Mouse (Mus musculus) heart, postnatal 36 days (tissue): ENCODE measurements at regions not wholly inside any gene's neighbourhood (a gene's known extent, or its start where the extent isn't known, plus 50 kb on each side); places are given as distances from the start of the nearest gene placed in this dataset.

Experiments used
- DNase-seq, 2 experiments: peaks; one replicate each; pipeline ENCODE4 v3.0.0; 2021 to 2022
- intact Hi-C: fragments of 180-260 bp; cut with DNase I; formaldehyde crosslinking; loops from one replicate; pipeline ENCODE4 v1.15.1; 2025

DNA sequence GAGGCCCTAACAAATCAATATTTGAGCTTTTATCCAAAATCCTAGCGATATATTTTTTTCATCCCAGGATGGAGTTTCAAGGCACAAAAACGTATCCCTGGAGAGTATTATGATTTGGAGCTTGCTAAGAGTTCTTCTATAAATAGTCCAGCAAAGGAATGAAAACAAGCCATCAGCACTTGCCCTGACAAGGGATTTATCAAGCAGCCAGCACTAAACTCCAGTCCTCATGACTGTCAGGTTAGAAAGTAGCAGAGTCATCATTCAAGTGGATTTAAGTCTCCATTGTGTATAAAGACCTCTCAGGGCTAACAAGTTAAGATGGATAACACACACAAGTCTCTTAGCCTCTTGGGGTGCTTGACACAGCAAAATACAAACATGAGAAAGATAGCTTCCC lies 148.6 kb upstream of the Ust start:
- no peak for DNase-seq
- intact Hi-C loops = no loop called here

DNA sequence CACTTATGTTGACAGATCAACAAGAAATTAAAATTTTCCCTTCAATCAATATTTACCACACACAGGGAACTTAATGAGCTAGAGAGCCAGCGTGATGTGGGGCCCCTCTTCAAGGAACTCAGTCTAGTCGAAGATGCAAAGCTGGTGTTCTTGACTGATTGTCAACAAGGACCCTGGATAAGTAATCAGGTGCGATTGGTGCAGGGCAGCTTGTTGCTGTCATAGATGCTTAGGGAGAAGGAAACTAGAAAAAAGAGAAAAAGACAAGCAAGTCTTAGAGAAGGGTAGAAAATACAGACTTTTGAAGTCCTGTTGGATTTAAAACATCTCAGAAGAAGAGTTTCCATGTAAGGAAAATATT lies 140.3 kb upstream of the Ust start:
- intact Hi-C loops = no loop called here
- DNase-seq = no peak

DNA sequence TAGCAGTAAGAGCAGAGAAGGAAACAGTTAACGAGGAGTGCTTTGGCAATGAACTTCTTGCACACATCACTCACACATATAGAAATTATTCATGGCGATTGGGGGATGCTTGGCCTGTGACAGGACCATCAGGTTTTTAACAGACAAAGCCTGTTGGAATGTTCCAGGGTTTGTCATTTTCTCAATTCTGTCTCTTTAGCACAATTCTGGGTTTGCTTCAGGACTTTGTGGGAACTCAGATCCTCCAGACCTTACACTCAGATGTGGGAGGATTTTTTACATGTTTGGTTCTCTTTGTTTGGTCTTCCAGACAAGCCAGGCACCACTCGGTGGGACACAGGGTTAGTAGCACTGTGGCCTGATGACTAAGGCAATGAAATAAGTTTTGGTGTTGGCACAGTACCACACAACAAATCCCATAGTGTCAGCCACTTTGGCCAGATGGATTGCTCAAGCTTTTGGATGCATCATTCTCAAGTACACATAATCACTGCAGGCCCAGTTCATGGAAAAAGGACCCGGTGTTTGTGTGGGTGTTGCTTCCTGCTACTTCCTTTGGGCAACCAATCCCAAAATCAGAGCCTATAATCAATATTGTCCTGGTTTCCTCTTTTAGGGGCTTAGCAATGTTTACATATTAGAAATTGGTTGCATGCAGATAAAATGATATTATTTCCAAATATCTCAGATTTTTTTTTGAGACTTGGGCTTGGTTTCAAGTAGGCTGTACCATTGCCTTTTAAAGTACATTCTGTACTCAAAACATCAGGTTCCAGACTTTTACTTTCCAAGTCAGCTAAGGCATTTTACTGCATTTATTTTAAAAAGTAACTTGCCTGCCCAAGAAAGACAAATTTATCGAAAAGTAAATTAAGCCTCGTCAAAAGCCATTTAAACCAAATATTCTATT lies 139.7 kb upstream of the Ust start:
- intact Hi-C loops = no loop called here
- peak; percentile 19 to 41 for DNase-seq

DNA sequence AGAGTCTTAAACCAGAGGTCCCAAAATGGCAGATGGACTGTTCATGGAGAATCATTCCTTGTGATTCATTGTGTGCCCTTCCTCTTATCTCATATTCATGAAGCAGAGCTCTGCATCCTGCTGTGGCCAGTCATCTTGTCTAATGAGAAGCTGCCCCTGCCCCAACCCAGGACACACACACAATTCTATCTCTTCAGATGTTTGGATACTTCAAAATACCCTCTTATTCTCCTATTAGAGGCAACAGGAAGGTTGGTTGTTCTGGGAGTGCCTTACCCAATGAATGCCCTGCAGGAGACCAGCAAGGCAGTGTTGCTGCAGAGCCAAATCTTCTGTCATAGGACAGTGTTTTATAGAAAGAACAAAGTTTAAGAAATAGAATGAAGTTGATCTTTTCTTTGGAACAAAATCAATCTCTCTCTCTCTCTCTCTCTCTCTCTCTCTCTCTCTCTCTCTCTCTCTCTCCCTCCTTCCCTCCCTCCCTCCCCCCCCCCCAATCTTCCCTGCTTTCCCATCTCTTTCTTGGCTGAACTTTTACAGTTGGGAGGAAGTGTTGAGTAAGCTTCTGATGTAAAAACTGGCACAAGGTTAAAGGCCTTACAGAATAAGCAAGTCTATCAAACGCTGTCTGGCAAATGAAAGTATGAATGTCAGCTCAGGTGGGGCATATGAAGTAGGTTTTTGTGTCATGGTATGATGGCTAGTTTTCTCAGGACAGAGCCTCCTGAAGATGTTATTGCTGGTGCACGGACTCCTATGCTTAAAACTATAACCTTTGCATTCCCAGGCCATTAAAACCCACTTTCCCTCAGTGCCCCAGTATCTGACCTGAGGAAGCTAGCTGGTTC lies 138.8 kb upstream of the Ust start:
- intact Hi-C loops = no loop called here
- no peak for DNase-seq

DNA sequence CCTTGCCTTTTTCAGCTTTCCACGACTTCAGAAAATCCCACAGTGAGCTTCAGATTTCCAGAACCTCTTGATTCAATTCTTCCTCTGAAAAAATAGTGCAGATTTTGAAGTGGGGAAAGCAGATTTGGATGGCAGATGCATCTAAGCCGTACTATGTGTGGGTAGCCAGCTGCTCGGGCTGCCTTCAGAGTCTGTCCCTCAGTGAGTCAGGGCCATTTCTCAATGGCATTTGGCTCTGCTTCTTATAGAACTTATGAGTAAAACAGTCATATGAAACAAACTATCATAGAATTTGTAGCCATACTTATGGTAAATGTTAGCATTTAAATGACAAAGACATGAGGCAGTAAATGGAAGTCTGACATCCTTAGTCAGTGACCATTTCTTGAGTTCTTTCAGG lies 135.0 kb upstream of the Ust start:
- DNase-seq = no peak
- intact Hi-C loops = no loop called here

DNA sequence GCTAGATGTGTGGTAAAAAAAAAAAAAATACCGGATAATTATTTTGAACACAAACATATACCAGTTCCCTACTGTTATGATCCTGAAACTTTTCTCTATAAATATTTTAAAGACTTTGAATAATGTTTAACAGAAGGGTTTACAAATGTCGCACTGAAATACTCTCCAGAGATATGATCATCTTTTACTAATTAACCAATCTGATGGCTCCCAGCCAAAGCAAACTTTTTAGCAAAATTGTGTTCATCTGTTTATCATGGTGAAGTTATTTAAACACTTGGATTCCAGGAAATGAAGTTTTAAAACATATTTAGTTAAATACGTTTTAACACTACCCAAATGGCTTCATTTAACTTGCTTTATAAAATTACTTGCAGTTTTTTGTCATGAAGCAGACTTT lies 123.6 kb upstream of the Ust start:
- no peak for DNase-seq
- intact Hi-C loops = no loop called here

DNA sequence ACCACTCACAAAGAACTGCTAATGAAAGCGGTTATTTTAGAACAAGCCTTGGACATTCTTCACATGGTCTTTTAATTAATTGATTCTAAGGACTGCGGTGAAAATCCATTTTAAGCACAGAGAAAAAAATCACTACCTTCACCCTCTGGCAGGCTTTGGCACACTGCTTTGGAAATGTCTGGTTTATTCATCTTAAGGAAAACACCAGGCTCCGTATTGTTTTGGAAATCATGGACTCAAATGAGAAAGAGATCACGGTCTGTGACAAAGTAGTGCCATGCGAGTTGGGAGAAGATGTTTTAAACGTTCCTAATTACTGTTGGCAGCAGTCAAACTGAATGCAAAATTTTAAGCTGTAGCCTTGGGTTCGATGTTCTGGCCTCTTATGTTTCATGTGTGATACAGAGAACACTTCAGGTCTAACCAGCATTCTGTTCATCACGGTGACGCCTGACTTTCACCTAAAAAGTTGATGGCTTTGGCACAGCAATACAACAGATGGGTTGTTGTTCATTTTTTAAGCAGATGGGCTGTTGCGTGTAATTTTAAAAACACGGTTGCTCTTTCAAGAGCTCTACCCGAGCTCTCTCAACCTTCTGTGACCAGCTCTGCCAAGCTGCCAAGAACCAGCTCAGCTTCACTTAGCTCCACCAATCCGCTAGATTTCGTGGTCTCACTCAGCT lies 105.7 kb upstream of the Ust start:
- DNase-seq = no peak
- intact Hi-C loops = no loop called here

DNA sequence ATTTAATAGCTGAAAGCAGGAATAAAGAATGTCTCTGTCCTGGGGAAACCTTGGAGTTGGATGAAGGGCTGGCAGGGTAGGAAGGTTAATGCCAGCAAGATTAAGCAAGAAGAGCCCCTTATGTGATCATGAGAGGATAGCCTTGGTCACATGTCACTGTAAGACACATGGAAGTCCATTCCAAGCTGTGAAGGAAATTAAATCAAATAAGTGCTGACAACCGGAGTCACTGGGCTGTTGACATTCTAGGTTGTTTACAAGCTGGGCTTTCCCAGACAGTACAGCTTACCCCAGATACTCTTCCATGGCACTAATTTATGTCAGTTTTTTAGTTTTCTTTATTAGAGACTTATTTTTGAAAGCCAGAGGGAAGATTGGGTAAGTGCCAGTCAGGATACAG lies 100.1 kb upstream of the Ust start:
- intact Hi-C loops = no loop called here
- no peak for DNase-seq

DNA sequence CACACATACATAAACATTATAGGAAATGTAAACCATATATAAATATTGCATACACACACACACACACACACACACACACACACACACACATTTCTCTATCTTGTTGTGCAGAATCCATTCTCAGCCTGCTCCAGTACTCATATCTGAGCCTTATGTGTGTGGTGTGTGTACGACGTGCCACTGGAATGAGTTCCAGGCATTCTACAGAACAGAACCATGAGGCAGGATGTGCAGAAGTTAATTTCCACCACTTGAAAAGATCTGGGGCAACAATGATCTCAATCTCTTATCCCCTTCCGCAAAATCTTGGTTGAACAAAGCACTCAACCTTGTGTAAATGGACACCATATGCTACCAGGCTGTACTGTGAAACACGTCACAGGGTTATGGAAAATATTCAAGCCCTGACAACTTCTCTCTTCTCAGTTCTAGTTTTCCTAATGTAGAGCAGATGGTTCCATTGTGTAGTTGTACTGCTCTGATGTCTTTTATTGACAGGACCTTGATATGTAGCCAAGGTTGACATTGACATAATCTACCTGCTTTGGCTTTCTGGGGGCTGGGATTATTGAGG lies 96.9 kb upstream of the Ust start:
- intact Hi-C loops = no loop called here

DNA sequence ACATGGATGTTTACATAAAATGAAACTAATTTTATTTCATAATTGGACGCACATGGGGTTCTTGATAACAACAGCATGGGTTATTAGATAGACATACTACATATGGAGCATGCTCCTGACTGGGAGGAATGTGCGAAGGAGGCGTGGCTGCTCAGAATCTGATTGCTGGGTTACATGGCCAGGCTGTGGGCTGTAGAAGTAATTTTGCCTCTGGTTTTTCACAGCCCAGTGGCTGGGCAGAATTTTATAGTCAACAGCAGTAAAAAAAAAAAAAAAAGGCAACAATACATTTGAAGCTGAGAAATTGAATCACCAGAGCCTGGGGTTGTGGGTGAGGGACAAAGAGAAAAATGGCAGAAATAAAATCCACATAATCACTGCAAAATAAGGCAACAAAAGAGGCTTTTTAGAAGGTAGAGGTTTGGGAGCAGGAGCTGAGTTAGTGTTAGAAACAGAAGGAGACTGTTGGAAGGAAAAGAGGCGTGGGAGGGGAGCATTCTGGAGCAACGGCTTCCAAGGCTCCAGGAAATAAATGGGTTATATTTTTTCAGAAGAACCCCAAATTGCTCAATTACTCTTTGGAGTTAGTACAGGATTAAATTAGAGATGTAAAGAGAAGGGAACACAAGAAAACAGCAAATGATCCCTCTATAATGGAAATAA lies 71.4 kb upstream of the Ust start:
- intact Hi-C loops = no loop called here
- DNase-seq = no peak

More for the DNA sequence above, 96.9 kb upstream of the Ust start:
- DNase-seq = no peak

DNA sequence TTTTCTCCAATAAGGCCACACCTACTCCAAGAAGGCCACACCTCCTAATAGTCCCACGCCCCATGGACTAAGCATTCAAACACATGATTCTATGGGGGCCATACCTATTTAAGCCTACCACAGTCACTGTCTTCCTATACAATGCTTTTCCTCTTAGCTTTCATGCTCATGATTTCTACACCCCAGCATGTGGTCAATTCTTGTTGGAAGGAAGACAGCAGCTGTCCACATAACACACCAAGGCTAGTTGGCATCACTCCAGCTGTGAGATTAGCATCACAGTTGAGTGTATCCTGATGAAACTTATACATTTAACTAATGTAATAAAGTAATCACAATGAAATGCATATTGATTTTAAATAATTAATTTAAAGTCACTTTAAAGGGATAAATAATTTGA lies 70.5 kb upstream of the Ust start:
- intact Hi-C loops = no loop called here
- no peak for DNase-seq

DNA sequence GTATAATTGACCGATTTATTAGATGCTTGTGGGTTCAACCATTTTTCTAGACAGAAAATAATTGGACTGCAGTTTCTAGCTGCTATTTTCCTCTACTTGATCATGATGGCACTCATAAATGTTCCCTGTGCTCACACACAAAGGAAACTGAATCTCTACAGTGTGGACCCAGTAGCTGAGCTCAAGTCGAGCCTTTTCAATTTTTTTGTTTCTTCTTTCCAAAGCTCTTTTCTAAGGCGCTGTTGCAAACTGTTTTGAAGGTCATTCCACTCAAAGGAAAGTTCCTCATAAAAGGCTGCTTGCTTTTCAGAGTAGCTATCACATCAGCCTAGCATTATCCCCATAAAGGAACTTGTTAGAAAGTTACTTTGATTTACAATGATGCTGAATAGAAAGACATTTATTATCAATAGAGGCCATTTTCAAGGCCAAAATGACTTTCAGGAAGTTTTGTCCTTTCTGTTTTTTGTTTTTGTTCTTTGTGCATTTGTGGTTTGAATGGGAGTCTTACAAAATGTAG lies 65.8 kb upstream of the Ust start:
- intact Hi-C loops = no loop called here
- DNase-seq = no peak

DNA sequence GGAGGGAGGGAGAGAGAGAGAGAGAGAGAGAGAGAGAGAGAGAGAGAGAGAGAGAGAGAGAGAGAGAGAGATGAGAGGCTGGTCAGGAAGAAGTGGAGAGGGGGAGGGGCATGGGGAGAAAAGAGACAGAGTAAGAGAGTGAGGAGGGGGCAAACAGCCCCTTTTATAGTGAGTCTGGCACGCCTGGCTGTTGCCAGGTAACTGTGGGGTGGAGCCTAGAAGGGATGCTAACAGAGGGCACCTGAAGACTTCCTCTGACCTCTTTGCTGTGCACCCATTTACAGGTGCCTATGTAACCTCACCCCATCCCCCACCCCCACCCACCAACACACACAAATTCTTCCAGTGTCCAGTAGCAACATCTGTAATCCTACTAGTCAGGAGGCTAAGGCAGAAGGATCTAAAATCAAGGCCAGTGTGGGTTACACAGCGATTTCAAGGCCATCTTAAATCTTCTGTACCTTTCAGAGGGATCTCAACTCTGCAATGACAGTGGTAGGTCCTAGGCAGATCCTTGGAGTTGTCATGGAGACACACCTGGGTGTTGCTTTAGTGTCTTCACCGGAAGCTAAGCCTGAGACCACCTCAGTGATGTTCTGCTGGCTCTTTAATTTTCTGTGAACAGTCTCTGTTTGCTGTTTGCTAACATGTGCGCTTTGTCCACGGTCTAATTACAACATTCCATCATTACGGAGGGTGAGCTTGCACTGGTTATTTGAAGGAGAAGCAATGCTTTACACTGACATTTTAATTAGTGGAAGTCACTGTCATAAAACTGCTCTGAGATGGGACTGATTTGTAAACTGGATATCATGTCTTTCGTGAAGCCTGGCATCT lies 65.1 kb upstream of the Ust start:
- intact Hi-C loops = no loop called here
- no peak for DNase-seq

DNA sequence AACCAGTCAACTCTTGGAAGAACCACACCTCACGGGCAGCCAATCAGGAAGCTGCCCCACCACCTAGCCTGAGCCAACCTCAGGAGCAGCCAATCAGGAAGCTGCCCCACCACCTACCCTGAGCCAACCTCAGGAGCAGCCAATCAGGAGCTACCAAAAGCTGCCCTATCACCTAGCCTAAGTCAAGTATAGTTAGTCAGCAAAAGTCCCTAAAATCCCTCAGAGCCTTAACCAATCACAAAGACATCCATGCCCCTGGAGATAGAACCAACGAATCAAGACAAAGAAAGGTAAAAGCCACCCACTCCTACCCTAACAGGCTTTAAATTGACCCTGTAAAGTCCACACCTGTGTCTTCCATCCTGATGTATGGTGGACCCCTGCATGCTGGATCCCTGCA lies 61.7 kb upstream of the Ust start:
- intact Hi-C loops = no loop called here
- no peak for DNase-seq

DNA sequence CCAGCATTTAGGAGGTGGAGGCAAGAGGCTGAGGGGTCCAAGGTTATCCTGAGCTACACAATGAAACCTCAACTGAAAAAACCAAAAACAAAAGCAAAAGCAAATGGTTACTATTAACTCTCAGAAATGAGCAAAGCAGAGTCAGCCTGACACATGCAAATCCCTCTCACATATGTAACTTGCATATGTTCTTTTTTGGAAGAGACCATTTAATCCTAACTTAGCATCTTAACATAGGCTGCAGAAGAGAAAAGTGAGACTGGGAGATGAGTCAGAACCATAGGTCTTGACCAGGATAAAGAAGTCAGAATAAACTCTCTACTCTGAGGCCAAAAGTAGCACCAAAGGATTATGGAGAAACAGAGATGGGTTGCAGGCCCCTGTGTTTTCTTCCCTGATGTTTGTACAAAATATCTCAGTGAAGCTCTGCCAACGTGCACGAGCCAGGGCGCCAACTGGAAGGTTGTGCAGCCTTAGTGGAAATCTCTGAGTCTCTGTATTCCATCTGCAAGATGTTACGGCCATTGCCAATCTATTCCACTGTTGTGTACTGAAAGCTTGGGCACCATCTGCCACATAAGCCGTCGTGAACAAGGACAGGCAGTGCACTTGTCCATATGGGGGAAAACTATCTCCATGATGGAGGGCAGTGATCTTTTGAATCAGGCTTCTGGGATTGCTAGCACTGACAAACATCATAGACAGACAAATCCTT lies 59.2 kb upstream of the Ust start:
- no peak for DNase-seq
- intact Hi-C loops = no loop called here
